Mouse (Mus musculus) testis, adult 2 months (tissue): Measurements from ENCODE around the gene Upk1b. TPM values are rescaled to one million over a fixed set of nuclear protein-coding genes. Genes with fewer than 3 reads are reported as not detected.

ENCODE experiments used
- H3K27ac ChIP-seq: fragments of 200-500 bp; 2 replicates; pipeline ENCODE4 v1.5.1; 2012; ENCODE audit warnings: low read depth, low read length; ENCODE audit not compliant: control insufficient read depth, insufficient read depth
- H3K27me3 ChIP-seq: fragments of 200-500 bp; 2 replicates; pipeline ENCODE4 v1.6.1; 2012; ENCODE audit warnings: mild to moderate bottlenecking, low read length, moderate library complexity; ENCODE audit not compliant: control insufficient read depth, insufficient read depth
- H3K36me3 ChIP-seq: fragments of 200-500 bp; 2 replicates; pipeline ENCODE4 v1.6.1; 2012; ENCODE audit warnings: mild to moderate bottlenecking, low read length; ENCODE audit not compliant: control insufficient read depth, insufficient read depth
- H3K4me1 ChIP-seq: fragments of 200-500 bp; 2 replicates; pipeline ENCODE4 v1.6.1; 2012; ENCODE audit warnings: low read length; ENCODE audit not compliant: control insufficient read depth, insufficient read depth
- H3K4me3 ChIP-seq: fragments of 200-500 bp; 2 replicates; pipeline ENCODE4 v1.5.1; 2012; ENCODE audit warnings: low read depth, mild to moderate bottlenecking, low read length, moderate library complexity, mixed read lengths; ENCODE audit not compliant: control insufficient read depth
- CTCF ChIP-seq: fragments of 200-500 bp; IDR thresholded peaks from 2 replicates; pipeline ENCODE4 v1.5.1; 2012; ENCODE audit warnings: low read depth, mild to moderate bottlenecking, inconsistent platforms, low read length, moderate library complexity; ENCODE audit not compliant: control insufficient read depth, insufficient read depth, insufficient replicate concordance
- POLR2A ChIP-seq: fragments of 200-500 bp; IDR thresholded peaks from 2 replicates; pipeline ENCODE4 v1.6.1; 2012; ENCODE audit warnings: low read depth, mild to moderate bottlenecking, inconsistent platforms, low read length, moderate library complexity; ENCODE audit not compliant: control insufficient read depth
- polyA plus RNA-seq: library from polyadenylated mRNA; depleted of rRNA; stranded (reverse); fragments of >200 nt; gene quantifications from 2 replicates; pipeline ENCODE4 v1.2.3, GENCODE M21; 2012

Gene Upk1b
- polyA plus RNA-seq, 1 experiment, result 2.1 TPM

GRCm38 (mm10) chr16:38789016-38789415 is 11.1 kb downstream of the Upk1b start:
- Histone ChIP-seq H3K27ac (no peak overlapping the region), H3K27me3 (no peaks in the 10 kb centered on the region), H3K4me3 (no peak overlapping the region), H3K4me1 (peaks cover 11% of the 10 kb centered on the region), H3K36me3 (no peaks in the 10 kb centered on the region)
- TF ChIP-seq POLR2A, result no peak
- TF ChIP-seq CTCF, result no peak

- TF ChIP-seq POLR2A, result no peak
Measured at GRCm38 (mm10) chr16:38785301-38785700, 14.8 kb downstream of the Upk1b start.

GRCm38 (mm10) chr16:38782524-38783067 is 17.5 kb downstream of the Upk1b start:
- no peaks in the 10 kb centered on the region for H3K27me3 ChIP-seq
- TF ChIP-seq POLR2A, result no peak
- TF ChIP-seq CTCF, result no peak
- no peaks in the 10 kb centered on the region for H3K36me3 ChIP-seq
- H3K27ac ChIP-seq, result no peak overlapping the region
- H3K4me1 ChIP-seq, result no peaks in the 10 kb centered on the region
- H3K4me3 ChIP-seq, result no peak overlapping the region

More at GRCm38 (mm10) chr16:38785301-38785700, 14.8 kb downstream of the Upk1b start:
- H3K27me3 ChIP-seq, result no peaks in the 10 kb centered on the region
- no peak overlapping the region for H3K27ac ChIP-seq
- no peaks in the 10 kb centered on the region for H3K4me1 ChIP-seq
- H3K4me3 ChIP-seq, result no peak overlapping the region
- H3K36me3 ChIP-seq, result no peaks in the 10 kb centered on the region

GRCm38 (mm10) chr16:38781946-38782345 is 18.2 kb downstream of the Upk1b start:
- Histone ChIP-seq H3K27ac (no peak overlapping the region), H3K27me3 (no peaks in the 10 kb centered on the region), H3K36me3 (no peaks in the 10 kb centered on the region), H3K4me1 (no peaks in the 10 kb centered on the region), H3K4me3 (no peak overlapping the region)
- TF ChIP-seq CTCF (no peak), POLR2A (no peak)

- no peak overlapping the region for H3K27ac ChIP-seq
Measured at GRCm38 (mm10) chr16:38780960-38781572, 19.1 kb downstream of the Upk1b start.

GRCm38 (mm10) chr16:38776342-38776741 is 23.8 kb downstream of the Upk1b start:
- TF ChIP-seq POLR2A (no peak), CTCF (no peak)
- Histone ChIP-seq H3K27me3 (no peaks in the 10 kb centered on the region), H3K4me3 (no peak overlapping the region), H3K4me1 (no peaks in the 10 kb centered on the region), H3K36me3 (no peaks in the 10 kb centered on the region), H3K27ac (no peak overlapping the region)

More at GRCm38 (mm10) chr16:38780960-38781572, 19.1 kb downstream of the Upk1b start:
- Histone ChIP-seq H3K27me3 (no peaks in the 10 kb centered on the region), H3K36me3 (no peaks in the 10 kb centered on the region), H3K4me3 (no peak overlapping the region), H3K4me1 (no peaks in the 10 kb centered on the region)
- TF ChIP-seq POLR2A (no peak), CTCF (no peak)

GRCm38 (mm10) chr16:38774964-38775746 is 25.0 kb downstream of the Upk1b start:
- H3K4me3 ChIP-seq, result no peak overlapping the region
- TF ChIP-seq POLR2A (no peak), CTCF (no peak)
- H3K27ac ChIP-seq, result no peak overlapping the region
- H3K36me3 ChIP-seq, result no peaks in the 10 kb centered on the region
- no peaks in the 10 kb centered on the region for H3K4me1 ChIP-seq
- H3K27me3 ChIP-seq, result no peaks in the 10 kb centered on the region
